Mouse (Mus musculus) intestine, embryonic 14.5 days (tissue): Measurements from ENCODE around the gene Ngef. TPM values are rescaled to one million over a fixed set of nuclear protein-coding genes. Genes with fewer than 3 reads are reported as not detected.

ENCODE experiments used
- ATAC-seq: fragments of 200-750 bp; cut with Nextera tagmentation; replicated peaks from 2 replicates; pipeline ENCODE4 v1.8.0; 2017; ENCODE audit warnings: low read depth, moderate number of reproducible peaks, moderate TSS enrichment, moderate library complexity; ENCODE audit not compliant: low FRiP score, low TSS enrichment
- DNase-seq: peaks from one replicate; pipeline ENCODE4 v3.0.0-alpha.2; 2018; ENCODE audit warnings: low spot score
- H3K27ac ChIP-seq: fragments of 300-500 bp; sonication (generic); 2 replicates; pipeline ENCODE4 v1.5.1; 2014; ENCODE audit warnings: low read depth, mild to moderate bottlenecking, control low read depth
- H3K27me3 ChIP-seq: fragments of 300-500 bp; sonication (generic); replicated peaks from 2 replicates; pipeline ENCODE4 v1.6.1; 2014; ENCODE audit warnings: low read length, control low read depth; ENCODE audit not compliant: control insufficient read depth, insufficient read depth
- H3K36me3 ChIP-seq: fragments of 300-500 bp; sonication (generic); 2 replicates; pipeline ENCODE4 v1.6.1; 2014; ENCODE audit warnings: low read length, control low read depth; ENCODE audit not compliant: control insufficient read depth, insufficient read depth
- H3K4me1 ChIP-seq: fragments of 300-500 bp; sonication (generic); replicated peaks from 2 replicates; pipeline ENCODE4 v1.6.1; 2014; ENCODE audit warnings: low read length, control low read depth, mixed read lengths; ENCODE audit not compliant: control insufficient read depth, insufficient read depth
- H3K4me2 ChIP-seq: fragments of 300-500 bp; sonication (generic); 2 replicates; pipeline ENCODE4 v1.6.1; 2014; ENCODE audit warnings: low read length
- H3K4me3 ChIP-seq: fragments of 300-500 bp; sonication (generic); 2 replicates; pipeline ENCODE4 v1.5.1; 2014; ENCODE audit warnings: low read depth, low read length, control low read depth, mixed read lengths
- H3K9ac ChIP-seq: fragments of 300-500 bp; sonication (generic); 2 replicates; pipeline ENCODE4 v1.6.1; 2014; ENCODE audit warnings: mild to moderate bottlenecking, low read length
- H3K9me3 ChIP-seq: fragments of 300-500 bp; sonication (generic); 2 replicates; pipeline ENCODE4 v1.6.1; 2016; ENCODE audit warnings: low read length, control low read depth; ENCODE audit not compliant: control insufficient read depth
- WGBS: fragments of 180-500 bp; shearing (Covaris S2); extraction: QIAGEN DNeasy Blood & Tissue Kit; methylation state at CpG from one replicate; pipeline ENCODE4 v1.1.7; 2014; 5-methylcytosine and 5-hydroxymethylcytosine counted together
- polyA plus RNA-seq: library from polyadenylated mRNA; unstranded; fragments of >200 nt; fragmentation: Nextera tagmentation; extraction: Ambion mirVana; gene quantifications from 2 replicates; pipeline ENCODE4 v1.2.1, GENCODE M21; 2014

The Ngef gene
- polyA plus RNA-seq, 1 experiment from 2014 or later, result 10.5 TPM

DNA sequence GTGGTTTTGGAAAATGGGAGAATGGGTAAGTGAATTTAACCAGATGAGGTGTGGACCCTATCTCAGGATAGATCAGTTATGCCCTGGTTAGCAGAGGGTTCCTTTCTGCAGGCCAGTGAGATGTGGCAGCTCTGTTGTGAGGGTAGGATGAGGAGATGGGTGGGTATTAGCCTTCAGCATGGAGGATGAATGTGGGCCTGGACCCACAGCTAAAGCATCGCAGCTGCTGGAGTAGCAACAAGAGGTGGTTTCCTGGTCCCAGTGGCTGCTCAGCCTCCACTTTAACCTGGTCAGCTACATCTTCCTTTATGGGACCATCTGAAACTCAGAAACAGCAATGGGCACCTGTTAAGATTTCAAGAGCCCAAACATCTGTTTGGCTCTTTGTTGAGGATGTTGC, 117.2 kb downstream of the Ngef start:
- Histone ChIP-seq H3K36me3 (peaks cover 5% of the 10 kb centered on the region; the same call in 1 of the 2 replicates), H3K4me3 (no peak overlapping the region), H3K27ac (no peak overlapping the region), H3K4me2 (no peak overlapping the region), H3K4me1 (no peaks in the 10 kb centered on the region), H3K9me3 (no peaks in the 10 kb centered on the region), H3K9ac (no peak overlapping the region), H3K27me3 (no peaks in the 10 kb centered on the region)
- no peak for ATAC-seq
- DNase-seq, result no peak
- 95% methylated on average over 1 of the region's 1 CpGs for WGBS

DNA sequence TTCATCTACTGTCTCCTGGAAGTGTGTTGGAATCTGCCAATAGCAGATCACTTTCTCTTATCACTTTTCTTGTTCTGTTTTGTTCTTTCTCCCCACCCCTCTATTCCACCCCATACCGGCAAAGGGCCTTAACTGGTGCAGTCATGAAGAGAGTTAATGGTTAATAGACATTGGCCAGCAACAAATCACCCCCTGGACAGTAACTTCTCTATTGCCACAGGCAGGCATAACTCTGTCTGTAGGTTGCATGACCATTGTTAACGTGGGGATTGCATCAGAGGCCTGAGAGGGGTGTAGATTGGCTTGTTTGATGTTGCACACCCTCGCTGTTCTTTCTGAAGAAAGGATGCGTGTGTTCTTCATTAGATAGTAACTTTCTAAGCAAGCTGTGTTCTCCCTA, 124.2 kb downstream of the Ngef start:
- no peaks in the 10 kb centered on the region for H3K27me3 ChIP-seq
- peaks cover 67% of the 10 kb centered on the region for H3K36me3 ChIP-seq
- H3K4me1 ChIP-seq, result no peaks in the 10 kb centered on the region
- no peaks in the 10 kb centered on the region for H3K9me3 ChIP-seq
- H3K9ac ChIP-seq, result no peak overlapping the region
- WGBS, result 77% methylated on average over 4 of the region's 4 CpGs
- H3K4me2 ChIP-seq, result no peak overlapping the region
- DNase-seq (no peak), ATAC-seq (no peak)
- no peak overlapping the region for H3K4me3 ChIP-seq
- no peak overlapping the region for H3K27ac ChIP-seq

DNA sequence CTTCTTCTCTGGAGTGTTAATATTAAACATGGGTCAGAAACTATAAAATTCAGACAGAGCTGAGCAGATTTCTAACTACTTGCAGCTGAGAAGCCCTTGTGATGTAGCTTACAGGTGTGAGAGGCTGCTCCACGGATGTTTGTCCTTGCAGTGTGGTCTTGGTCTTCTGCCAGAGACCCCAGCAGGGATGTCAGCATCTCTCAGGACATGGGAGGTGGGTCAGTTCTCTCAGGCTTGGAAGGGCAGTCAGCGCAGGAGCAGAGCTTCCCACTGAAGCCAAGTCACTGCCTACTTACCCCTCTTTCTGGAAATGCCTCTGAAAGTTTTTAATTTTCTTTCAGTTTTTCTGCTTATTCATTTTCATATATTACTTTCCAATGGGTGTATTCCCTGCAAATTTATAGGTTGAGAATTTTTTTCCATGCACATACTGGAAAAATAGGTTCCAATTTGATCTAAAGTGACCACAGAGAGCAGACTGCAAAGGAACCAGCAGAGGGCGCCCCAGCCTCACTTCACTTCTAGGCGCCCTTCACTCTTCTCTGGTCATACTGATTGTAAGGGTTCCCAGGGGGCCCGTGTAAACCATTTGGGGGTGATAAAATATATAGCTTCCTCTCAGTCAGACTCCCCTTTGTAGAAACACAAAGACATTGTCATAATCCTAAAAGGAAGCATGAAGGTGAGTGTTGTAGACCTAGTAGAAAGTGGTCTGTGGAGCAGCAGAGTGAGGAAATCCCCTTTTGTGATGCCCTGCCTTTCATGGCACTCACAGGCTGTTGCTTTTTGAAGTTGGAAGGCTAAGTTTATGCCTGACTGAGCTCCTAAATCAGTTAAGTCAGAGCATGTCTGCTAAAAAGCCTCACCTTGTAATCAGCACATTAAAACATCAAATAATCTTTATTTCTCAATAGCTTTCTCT, 126.2 kb downstream of the Ngef start:
- Histone ChIP-seq H3K27ac (no peak overlapping the region), H3K27me3 (no peaks in the 10 kb centered on the region), H3K9ac (no peak overlapping the region), H3K4me1 (no peaks in the 10 kb centered on the region), H3K9me3 (no peaks in the 10 kb centered on the region), H3K4me3 (no peak overlapping the region), H3K4me2 (no peak overlapping the region), H3K36me3 (peaks cover 82% of the 10 kb centered on the region)
- DNase-seq (peak; percentile 83), ATAC-seq (0 out of 2 replicates have a peak, but pooled peaks have one; percentile 27)
- WGBS, result 43% methylated on average over 5 of the region's 5 CpGs

DNA sequence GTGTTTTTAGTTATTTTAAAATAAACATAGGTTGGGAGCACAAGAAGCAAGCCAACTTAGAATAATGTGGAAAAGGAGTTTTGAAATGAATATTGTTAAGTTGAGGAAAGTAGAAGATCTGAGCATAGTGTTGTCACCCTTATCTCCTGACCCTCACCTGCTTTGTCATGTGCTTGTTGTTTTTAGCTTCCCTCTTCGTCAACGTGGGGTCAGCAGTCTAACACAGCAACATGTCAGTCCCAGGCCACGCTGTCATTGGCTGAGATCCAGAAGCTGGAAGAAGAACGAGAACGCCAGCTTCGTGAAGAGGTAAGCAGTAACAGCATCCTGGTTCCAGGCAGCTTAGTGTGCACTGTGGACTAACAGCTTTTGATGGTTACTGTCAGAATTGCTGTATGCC, 137.1 kb downstream of the Ngef start:
- H3K4me1 ChIP-seq, result no peaks in the 10 kb centered on the region
- no peaks in the 10 kb centered on the region for H3K27me3 ChIP-seq
- H3K4me3 ChIP-seq, result no peak overlapping the region
- H3K27ac ChIP-seq, result no peak overlapping the region
- DNase-seq, result no peak
- H3K9ac ChIP-seq, result no peak overlapping the region
- no peaks in the 10 kb centered on the region for H3K9me3 ChIP-seq
- H3K4me2 ChIP-seq, result no peak overlapping the region
- 85% methylated on average over 6 of the region's 6 CpGs for WGBS
- no peak for ATAC-seq
- peaks cover 90% of the 10 kb centered on the region for H3K36me3 ChIP-seq

DNA sequence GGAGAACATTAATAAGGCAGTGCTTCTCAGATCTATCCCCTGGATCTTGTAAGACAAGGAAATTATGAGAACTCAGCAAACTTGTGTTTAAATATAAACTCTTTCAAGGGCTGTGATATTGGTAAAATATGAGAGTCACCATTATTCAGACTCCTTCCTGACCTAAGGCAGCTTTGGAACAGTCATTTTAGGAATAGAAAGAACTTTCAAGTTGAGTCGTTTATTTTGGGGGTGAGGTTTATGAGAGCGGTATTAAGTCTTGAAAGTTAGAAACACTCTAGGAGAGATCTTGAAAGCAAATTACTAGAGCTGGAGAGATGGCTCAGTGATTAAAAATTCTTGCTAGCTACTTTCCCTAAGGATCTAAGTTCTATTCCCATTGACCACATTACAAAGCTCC, 138.5 kb downstream of the Ngef start:
- Histone ChIP-seq H3K4me3 (no peak overlapping the region), H3K4me2 (no peak overlapping the region), H3K9me3 (no peaks in the 10 kb centered on the region), H3K4me1 (no peaks in the 10 kb centered on the region), H3K36me3 (peaks cover 86% of the 10 kb centered on the region), H3K27me3 (no peaks in the 10 kb centered on the region), H3K27ac (no peak overlapping the region), H3K9ac (no peak overlapping the region)
- 97% methylated on average over 2 of the region's 2 CpGs for WGBS
- DNase-seq (no peak), ATAC-seq (no peak)

Other genes with a start within 250 kb of the Ngef start
- gene Gigyf2, start 246.9 kb downstream of the Ngef start, polyA plus RNA-seq, result 44.9 and 45.2 TPM in 2 replicates
- gene Kcnj13, start 179.1 kb downstream of the Ngef start, polyA plus RNA-seq, result 0.38 and 1.0 TPM in 2 replicates
- not detected in 2 replicates for gene Snorc, start 103.6 kb downstream of the Ngef start, polyA plus RNA-seq
- 3.9 and 4.4 TPM in 2 replicates for gene Neu2, start 64.0 kb downstream of the Ngef start, polyA plus RNA-seq
- 5.3 and 8.2 TPM in 2 replicates for gene Inpp5d, start 46.4 kb upstream of the Ngef start, polyA plus RNA-seq
- gene Atg16l1, start 182.0 kb upstream of the Ngef start, polyA plus RNA-seq, result 32.4 and 33.8 TPM in 2 replicates
- 1.8 and 2.0 TPM in 2 replicates for gene Sag, start 229.8 kb upstream of the Ngef start, polyA plus RNA-seq